Mouse (Mus musculus) midbrain, embryonic 15.5 days (tissue): ENCODE data around the gene Spcs2. TPM values are rescaled to one million over a fixed set of nuclear protein-coding genes. Genes with fewer than 3 reads are reported as not detected.

Source experiments
- ATAC-seq: fragments of 200-750 bp; cut with Nextera tagmentation; replicated peaks from 2 replicates; pipeline ENCODE4 v1.8.0; 2017; ENCODE audit warnings: moderate TSS enrichment
- H3K27ac ChIP-seq: fragments of 300-500 bp; sonication (generic); 2 replicates; pipeline ENCODE4 v1.5.1; 2015; ENCODE audit warnings: mild to moderate bottlenecking, inconsistent platforms
- H3K27me3 ChIP-seq: fragments of 300-500 bp; sonication (generic); replicated peaks from 2 replicates; pipeline ENCODE4 v1.6.1; 2015; ENCODE audit warnings: inconsistent platforms
- H3K36me3 ChIP-seq: fragments of 300-500 bp; sonication (generic); replicated peaks from 2 replicates; pipeline ENCODE4 v1.6.1; 2015; ENCODE audit warnings: inconsistent platforms
- H3K4me1 ChIP-seq: fragments of 300-500 bp; sonication (generic); 2 replicates; pipeline ENCODE4 v1.6.1; 2015; ENCODE audit warnings: inconsistent platforms
- H3K4me2 ChIP-seq: fragments of 300-500 bp; sonication (generic); 2 replicates; pipeline ENCODE4 v1.6.1; 2015; ENCODE audit warnings: inconsistent platforms, mild to moderate bottlenecking, moderate library complexity
- H3K4me3 ChIP-seq: fragments of 300-500 bp; sonication (generic); 2 replicates; pipeline ENCODE4 v1.5.1; 2015; ENCODE audit warnings: mild to moderate bottlenecking, inconsistent platforms
- H3K9ac ChIP-seq: fragments of 300-500 bp; sonication (generic); 2 replicates; pipeline ENCODE4 v1.6.1; 2015; ENCODE audit warnings: mild to moderate bottlenecking, inconsistent platforms
- H3K9me3 ChIP-seq: fragments of 300-500 bp; sonication (generic); 2 replicates; pipeline ENCODE4 v1.6.1; 2016; ENCODE audit warnings: inconsistent platforms
- WGBS: fragments of 180-500 bp; shearing (Covaris S2); methylation state at CpG from one replicate; pipeline ENCODE4 v1.1.7; 2015; ENCODE audit warnings: mixed read lengths; 5-methylcytosine and 5-hydroxymethylcytosine counted together
- polyA plus RNA-seq: library from polyadenylated mRNA; unstranded; fragments of >200 nt; fragmentation: Nextera tagmentation; extraction: Ambion mirVana; gene quantifications from 2 replicates; pipeline ENCODE4 v1.2.1, GENCODE M21; 2015

Gene Spcs2
- polyA plus RNA-seq, 1 experiment from 2014 or later, result 262 TPM

DNA sequence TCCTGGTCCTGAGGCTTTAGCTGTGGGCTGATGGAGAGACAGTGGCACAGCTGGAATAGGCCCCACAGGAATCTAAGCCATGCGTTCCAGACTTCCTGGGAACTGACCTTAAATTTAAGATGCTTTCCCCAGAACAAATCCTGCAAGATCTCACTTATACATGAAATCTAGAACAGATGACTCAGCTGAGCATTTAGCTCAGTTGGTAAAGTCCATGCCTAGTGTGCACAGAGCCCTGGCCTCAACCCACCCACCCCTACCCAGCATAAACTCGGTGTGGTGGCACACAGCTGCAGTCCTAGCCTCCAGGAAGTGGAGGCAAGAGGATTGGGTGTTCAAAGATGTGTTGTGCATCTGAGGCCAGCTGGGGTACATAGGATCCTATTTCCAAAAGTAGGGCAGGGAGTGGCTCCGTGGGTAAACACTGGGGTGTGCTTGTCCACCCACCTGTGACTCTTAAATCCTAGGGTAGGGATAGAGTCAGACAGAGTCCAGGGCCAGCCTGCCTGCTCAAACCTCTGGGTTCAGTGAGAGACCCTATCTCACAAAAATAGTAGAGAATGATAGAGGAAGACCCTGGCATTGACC, 27.0 kb upstream of the Spcs2 start:
- Histone ChIP-seq H3K9me3 (no peaks in the 10 kb centered on the region), H3K4me1 (peaks cover 22% of the 10 kb centered on the region; the same call in 1 of the 2 replicates), H3K9ac (no peak overlapping the region), H3K27me3 (no peaks in the 10 kb centered on the region), H3K27ac (no peak overlapping the region), H3K4me3 (no peak overlapping the region), H3K4me2 (no peak overlapping the region), H3K36me3 (no peaks in the 10 kb centered on the region)
- WGBS, result 77% methylated on average over 3 of the region's 3 CpGs
- no peak; the same call in 1 of the 2 replicates for ATAC-seq

DNA sequence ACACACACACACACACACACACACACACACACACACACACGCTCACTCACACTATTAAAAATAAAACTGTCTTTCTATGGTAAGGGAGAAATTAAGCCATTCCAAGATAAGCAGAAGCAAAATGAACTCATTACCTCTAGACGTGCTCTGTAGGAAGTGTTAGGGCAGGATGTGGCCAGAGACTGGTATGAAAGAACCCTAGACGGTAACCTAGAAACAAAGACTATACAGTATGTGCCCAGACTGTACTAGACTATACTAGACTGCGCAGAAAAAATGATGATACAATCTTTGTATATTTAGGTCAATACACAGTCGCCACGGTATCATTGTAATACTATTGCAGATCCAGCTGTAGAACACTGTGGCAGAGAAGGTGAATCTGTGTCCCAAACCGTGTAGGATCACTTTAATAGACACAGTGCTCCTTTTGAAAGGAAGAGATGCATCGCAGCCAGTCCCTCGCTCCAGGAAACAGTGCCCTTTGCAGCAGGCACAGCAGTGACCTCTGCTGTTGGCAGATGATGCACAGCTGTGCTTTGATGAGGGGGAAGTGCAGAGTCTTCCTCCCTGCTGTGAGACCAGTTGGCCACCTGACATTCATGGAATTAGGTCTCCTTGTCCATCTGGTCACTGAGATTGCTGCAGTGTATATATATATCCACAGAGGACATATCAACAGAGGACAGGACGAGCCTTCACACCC, 26.1 kb upstream of the Spcs2 start:
- no peak overlapping the region for H3K9ac ChIP-seq
- H3K4me3 ChIP-seq, result no peak overlapping the region
- no peak overlapping the region for H3K27ac ChIP-seq
- 42% methylated on average over 10 of the region's 10 CpGs for WGBS
- no peaks in the 10 kb centered on the region for H3K9me3 ChIP-seq
- H3K27me3 ChIP-seq, result no peaks in the 10 kb centered on the region
- no peak; the same call in 1 of the 2 replicates for ATAC-seq
- no peaks in the 10 kb centered on the region for H3K36me3 ChIP-seq
- H3K4me1 ChIP-seq, result peaks cover 14% of the 10 kb centered on the region; the same call in 1 of the 2 replicates
- H3K4me2 ChIP-seq, result no peak overlapping the region

DNA sequence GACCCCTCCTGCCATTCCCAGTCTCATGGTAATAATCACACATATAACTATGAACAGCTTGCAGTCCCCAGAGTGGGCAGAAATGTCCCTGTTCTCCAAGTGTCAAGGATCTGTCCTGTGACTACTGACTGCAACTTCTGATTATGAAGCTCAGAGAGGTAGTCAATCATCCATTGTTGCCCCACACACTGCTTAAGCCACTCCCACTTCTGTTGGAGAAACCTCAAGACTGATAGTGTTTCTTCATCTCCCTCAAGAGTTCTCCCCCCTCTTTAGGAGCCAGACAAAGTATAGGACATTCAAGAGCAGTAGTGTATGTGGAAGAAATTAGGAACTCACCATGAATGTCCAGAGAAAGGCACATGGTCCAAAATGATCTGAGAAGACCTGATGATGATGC, 24.5 kb upstream of the Spcs2 start:
- H3K4me3 ChIP-seq, result no peak overlapping the region
- no peak for ATAC-seq

DNA sequence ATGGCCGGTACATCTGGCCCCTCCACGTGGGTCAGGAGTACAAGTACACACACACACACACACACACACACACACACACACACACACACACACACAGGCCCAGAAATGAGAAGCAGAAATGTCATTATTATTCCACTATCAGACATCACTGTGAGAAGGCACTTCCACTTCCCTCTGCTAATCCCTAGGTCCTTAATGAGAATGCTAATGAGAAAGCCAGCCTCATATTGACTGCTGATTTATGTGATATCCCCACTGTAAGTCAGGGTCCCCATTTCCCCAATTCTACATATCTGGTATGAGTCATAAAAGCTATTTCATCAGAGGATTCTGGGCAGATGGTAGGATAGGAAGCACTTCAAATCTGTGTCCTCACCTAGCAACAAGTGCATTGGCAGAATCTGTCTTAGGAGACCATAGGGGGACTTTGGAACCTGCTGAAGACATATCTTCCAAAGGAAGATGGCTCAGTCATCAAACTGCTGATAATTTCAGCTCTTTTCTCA, 24.0 kb upstream of the Spcs2 start:
- Histone ChIP-seq H3K9ac (no peak overlapping the region), H3K27ac (no peak overlapping the region), H3K4me3 (no peak overlapping the region), H3K4me2 (no peak overlapping the region), H3K27me3 (no peaks in the 10 kb centered on the region), H3K4me1 (peaks cover 6% of the 10 kb centered on the region; the same call in 1 of the 2 replicates), H3K36me3 (no peaks in the 10 kb centered on the region), H3K9me3 (no peaks in the 10 kb centered on the region)
- no peak for ATAC-seq
- WGBS, result 79% methylated on average over 2 of the region's 2 CpGs

More for the DNA sequence above, 24.5 kb upstream of the Spcs2 start:
- no peak overlapping the region for H3K4me2 ChIP-seq
- no peaks in the 10 kb centered on the region for H3K9me3 ChIP-seq
- no peaks in the 10 kb centered on the region for H3K36me3 ChIP-seq
- H3K4me1 ChIP-seq, result peaks cover 6% of the 10 kb centered on the region; the same call in 1 of the 2 replicates
- H3K9ac ChIP-seq, result no peak overlapping the region
- no peak overlapping the region for H3K27ac ChIP-seq
- H3K27me3 ChIP-seq, result no peaks in the 10 kb centered on the region

DNA sequence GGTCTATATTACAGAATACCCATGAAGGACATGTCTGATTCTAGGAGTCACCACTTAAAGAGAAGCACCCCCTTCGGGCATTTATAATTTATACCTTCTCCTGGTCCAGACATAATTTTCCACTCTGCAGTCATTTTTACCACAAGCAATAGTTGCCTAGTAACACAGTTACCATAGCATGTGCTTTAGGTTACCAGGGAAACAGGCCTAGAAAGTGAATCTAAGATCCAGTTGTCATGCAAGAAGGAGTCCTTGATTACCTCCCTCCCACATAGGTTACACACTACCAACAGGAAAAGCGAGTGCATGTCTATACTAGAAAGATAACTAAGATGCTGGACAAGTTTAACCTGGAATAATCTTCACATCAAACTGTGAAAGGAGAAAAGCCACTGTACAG, 15.0 kb upstream of the Spcs2 start:
- no peak overlapping the region for H3K4me3 ChIP-seq
- peak; percentile 67 for ATAC-seq
- H3K36me3 ChIP-seq, result no peaks in the 10 kb centered on the region
- H3K4me1 ChIP-seq, result peaks cover 15% of the 10 kb centered on the region
- peak overlapping the region; percentile 55 for H3K27ac ChIP-seq
- 54% methylated on average over 2 of the region's 2 CpGs for WGBS
- no peaks in the 10 kb centered on the region for H3K27me3 ChIP-seq
- H3K9ac ChIP-seq, result no peak overlapping the region
- H3K4me2 ChIP-seq, result no peak overlapping the region
- no peaks in the 10 kb centered on the region for H3K9me3 ChIP-seq

DNA sequence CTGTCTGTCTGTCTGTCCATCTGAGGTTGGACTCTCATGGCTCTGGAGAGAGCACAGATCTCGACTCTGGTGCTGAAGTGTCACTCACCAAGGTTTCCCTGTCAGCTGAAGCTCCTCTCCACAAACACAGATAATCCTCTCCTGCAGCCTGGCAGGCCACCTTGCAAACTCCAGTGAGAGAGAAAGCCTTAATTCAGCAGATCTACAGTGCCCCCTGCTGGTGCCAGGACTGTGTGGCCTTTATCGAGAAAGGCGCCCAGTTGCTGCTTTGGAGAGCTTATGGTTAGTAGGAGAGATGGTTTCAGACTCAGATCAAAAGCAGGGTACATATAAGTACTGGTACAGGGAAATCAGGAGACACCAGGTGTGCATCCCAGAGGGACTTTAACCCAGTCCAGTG, 13.1 kb upstream of the Spcs2 start:
- H3K36me3 ChIP-seq, result no peaks in the 10 kb centered on the region
- ATAC-seq, result peak; percentile 32; the same call in 1 of the 2 replicates

DNA sequence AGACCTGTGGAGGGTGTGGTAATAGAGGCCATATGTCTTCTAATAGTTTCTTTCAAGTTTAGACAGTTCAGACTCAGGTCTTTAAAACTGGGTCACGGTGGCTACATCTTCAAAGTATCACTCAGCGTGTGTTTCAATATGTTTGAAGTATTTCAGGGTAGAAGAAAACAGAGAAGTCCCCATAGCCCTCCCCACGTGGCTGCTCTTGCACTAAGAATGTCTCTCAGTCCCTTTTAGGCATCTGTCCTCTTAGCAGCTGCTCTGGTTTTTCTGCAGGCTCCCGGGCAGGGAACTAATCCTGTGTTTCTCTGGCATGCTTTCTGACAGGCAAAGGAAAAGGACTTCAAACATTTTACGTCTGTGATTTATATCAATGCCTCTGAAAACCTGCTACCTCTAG, 12.6 kb upstream of the Spcs2 start:
- 36% methylated on average over 5 of the region's 5 CpGs for WGBS
- Histone ChIP-seq H3K4me1 (peaks cover 15% of the 10 kb centered on the region), H3K4me3 (no peak overlapping the region), H3K36me3 (no peaks in the 10 kb centered on the region), H3K9me3 (no peaks in the 10 kb centered on the region), H3K4me2 (no peak overlapping the region), H3K27me3 (no peaks in the 10 kb centered on the region), H3K27ac (no peak overlapping the region), H3K9ac (no peak overlapping the region)
- no peak for ATAC-seq

More for the DNA sequence above, 13.1 kb upstream of the Spcs2 start:
- H3K4me1 ChIP-seq, result peaks cover 15% of the 10 kb centered on the region
- no peak overlapping the region for H3K4me2 ChIP-seq
- H3K9me3 ChIP-seq, result no peaks in the 10 kb centered on the region
- no peak overlapping the region for H3K4me3 ChIP-seq
- H3K27me3 ChIP-seq, result no peaks in the 10 kb centered on the region
- no peak overlapping the region for H3K9ac ChIP-seq
- WGBS, result 3% methylated on average over 3 of the region's 3 CpGs
- no peak overlapping the region for H3K27ac ChIP-seq

DNA sequence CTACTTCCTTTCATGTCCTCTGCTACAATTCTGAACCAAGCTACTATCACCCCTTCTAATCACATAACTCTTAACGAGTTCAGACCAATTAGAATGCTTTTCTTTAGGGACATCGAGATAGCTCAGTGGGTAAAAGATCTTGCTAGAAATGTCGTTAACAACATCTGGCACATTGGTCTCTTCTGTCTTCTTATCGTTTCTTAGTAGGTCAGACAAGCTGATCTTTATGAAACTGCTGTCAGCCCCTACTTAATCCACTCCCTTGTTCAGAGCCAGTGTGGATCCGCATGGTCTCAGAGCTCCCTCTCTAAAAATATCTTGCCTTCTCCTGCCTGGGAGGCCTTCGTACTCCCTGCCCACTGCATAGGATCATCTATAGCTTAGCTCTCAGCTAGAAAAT, 10.7 kb upstream of the Spcs2 start:
- no peak overlapping the region for H3K4me2 ChIP-seq
- no peaks in the 10 kb centered on the region for H3K36me3 ChIP-seq
- H3K9ac ChIP-seq, result no peak overlapping the region

DNA sequence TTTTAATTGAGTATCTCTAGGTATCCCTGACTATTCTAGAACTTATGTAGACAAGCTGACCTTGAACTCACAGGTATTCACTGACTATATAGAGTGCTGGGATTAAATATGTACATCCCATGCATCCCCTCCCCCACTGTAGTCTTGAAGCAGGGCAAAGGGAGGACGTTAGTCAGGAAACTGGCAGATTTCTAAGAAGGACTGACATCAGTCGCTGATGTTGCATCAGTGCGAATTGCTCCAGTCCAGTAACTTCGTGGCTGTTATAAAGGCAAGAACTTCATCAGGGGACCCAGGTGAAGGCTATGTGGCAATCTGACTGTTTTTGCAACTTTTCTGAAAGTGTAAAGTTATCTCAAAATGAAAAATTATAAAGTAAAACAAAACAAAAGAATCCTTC, 6.0 kb upstream of the Spcs2 start:
- Histone ChIP-seq H3K9me3 (no peaks in the 10 kb centered on the region), H3K27ac (no peak overlapping the region), H3K4me3 (no peak overlapping the region), H3K9ac (no peak overlapping the region), H3K36me3 (no peaks in the 10 kb centered on the region), H3K27me3 (no peaks in the 10 kb centered on the region), H3K4me1 (no peaks in the 10 kb centered on the region), H3K4me2 (no peak overlapping the region)
- ATAC-seq, result no peak
- WGBS, result 68% methylated on average over 4 of the region's 4 CpGs

More for the DNA sequence above, 10.7 kb upstream of the Spcs2 start:
- H3K4me1 ChIP-seq, result peaks cover 15% of the 10 kb centered on the region
- no peaks in the 10 kb centered on the region for H3K9me3 ChIP-seq
- 70% methylated on average over 6 of the region's 6 CpGs for WGBS
- no peak for ATAC-seq
- no peak overlapping the region for H3K27ac ChIP-seq
- no peaks in the 10 kb centered on the region for H3K27me3 ChIP-seq
- H3K4me3 ChIP-seq, result no peak overlapping the region

DNA sequence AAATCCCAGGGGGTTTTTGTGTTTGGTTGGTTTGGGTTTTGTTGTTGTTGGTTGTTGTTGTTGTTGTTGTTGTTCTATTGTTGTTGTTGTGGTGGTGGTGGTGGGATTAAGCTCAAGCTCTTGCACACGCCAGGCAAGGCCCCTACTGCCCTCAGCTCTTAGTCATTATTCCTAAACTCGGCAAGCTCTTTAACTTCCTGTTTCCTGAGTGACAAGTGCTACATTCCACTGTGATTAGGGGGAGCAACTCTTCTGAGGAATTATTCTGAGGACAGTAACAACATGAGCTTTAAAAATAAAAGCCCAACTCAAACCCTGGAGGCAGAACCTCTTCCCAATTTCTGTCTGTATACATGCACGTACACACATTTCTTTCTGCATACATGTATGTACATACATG, 2.0 kb upstream of the Spcs2 start:
- no peaks in the 10 kb centered on the region for H3K36me3 ChIP-seq
- H3K4me1 ChIP-seq, result no peaks in the 10 kb centered on the region
- no peak overlapping the region for H3K4me3 ChIP-seq
- no peaks in the 10 kb centered on the region for H3K9me3 ChIP-seq
- no peak overlapping the region for H3K9ac ChIP-seq
- no peak for ATAC-seq
- no peak overlapping the region for H3K27ac ChIP-seq
- H3K27me3 ChIP-seq, result no peaks in the 10 kb centered on the region
- no peak overlapping the region for H3K4me2 ChIP-seq
- 49% methylated on average over 3 of the region's 3 CpGs for WGBS

DNA sequence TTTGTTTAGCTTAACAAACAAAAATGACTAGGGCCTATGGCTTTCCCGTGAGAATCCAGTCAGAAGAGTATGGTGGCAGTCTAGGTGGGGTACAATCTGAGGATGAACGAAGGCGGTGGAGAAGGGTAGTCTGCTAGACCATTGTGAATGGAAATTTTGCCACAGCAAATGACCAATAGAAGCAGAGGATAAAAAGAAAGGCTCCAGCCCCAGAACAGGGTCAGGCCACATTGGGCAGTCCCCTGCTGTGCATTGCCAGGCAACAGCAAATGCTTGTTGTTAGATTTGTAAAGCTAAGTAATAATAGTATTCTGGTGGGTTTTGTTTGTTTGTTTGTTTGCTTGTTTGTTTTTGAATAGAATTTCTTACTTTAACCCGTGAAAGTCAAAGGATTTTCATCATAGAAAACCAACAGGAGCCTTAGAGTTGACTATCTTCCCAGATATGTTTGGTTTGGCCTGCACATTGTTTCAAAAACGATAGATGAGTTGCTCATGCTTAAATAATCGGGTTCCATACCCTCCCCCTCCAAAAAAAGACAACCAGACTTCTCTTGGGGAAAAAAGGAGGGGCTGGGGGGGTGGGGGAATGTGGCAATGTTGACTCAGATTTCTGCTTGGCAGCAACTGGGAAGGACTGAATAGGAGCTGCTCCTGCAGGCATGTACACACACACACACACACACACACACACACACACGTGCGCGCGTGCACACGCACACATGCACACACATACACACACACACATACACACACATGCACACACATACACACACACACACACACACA, 1.2 kb upstream of the Spcs2 start:
- Histone ChIP-seq H3K4me1 (no peaks in the 10 kb centered on the region), H3K36me3 (no peaks in the 10 kb centered on the region), H3K9me3 (no peaks in the 10 kb centered on the region), H3K27ac (no peak overlapping the region), H3K27me3 (no peaks in the 10 kb centered on the region), H3K4me3 (no peak overlapping the region), H3K9ac (no peak overlapping the region), H3K4me2 (no peak overlapping the region)
- WGBS, result 16% methylated on average over 6 of the region's 11 CpGs
- ATAC-seq, result no peak

DNA sequence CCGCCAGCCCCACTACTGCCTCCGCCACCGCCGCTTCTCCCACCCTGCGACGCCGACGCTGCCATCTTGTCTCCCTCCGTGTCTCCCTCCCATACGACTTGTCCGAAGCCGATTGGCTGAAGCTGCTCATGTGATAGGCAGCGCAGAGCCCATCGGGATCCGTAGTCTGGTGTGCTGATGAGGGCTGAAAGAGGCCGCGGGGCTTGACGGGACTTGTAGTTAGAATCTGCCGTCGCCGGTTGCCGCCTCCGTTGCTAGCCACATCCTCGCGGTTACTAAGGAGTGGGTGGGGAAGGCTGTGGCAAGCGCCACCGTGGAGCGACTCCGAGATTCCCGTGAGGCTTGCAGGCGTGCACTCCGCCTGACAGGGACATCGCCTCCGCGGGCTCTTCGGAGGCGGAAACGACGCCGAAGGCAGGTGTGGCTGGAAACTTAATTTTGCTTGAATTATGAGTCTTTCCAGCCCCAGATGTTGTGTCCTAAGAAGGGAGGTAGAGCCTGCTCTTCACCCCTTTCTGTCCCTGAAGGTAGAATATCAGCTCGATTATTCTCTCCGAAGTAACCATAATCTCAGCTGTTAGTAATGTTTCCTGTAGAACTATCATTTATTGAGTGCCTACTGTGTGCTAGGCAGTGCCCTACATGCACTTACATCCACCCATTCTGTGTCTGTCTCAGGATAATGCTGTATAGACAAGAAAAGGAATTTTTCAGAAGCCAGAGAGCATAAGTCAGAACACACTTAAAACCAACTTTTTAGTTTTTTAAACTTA, 4.3 kb downstream of the Spcs2 start, which contains the start of gene Xrra1:
Gene Xrra1, plus strand, starts transcription at position 304 of the 773 bp plus-strand sequence.
- H3K4me3 ChIP-seq, result peak within 1 kb of the TSS; percentile 74
- peak within 1 kb of the TSS; percentile 80 for H3K4me2 ChIP-seq

More for the DNA sequence above, 4.3 kb downstream of the Spcs2 start, which contains the start of gene Xrra1:
- no peaks in the 10 kb centered on the region for H3K9me3 ChIP-seq
- WGBS, result under 1% methylated on average over 42 of the region's 42 CpGs
- no peaks in the 10 kb centered on the region for H3K27me3 ChIP-seq
- no peaks in the 10 kb centered on the region for H3K36me3 ChIP-seq
- peak; percentile 99 for ATAC-seq
- peak within 1 kb of the TSS; percentile 74 for H3K9ac ChIP-seq
- peaks cover 18% of the 10 kb centered on the region for H3K4me1 ChIP-seq
- H3K27ac ChIP-seq, result peak within 1 kb of the TSS; percentile 85
